Mouse (Mus musculus) kidney, embryonic 14.5 days (tissue): Measurements from ENCODE around the gene Slc35c2. TPM values are rescaled to one million over a fixed set of nuclear protein-coding genes. Genes with fewer than 3 reads are reported as not detected.

Source experiments
- ATAC-seq: fragments of 200-750 bp; cut with Nextera tagmentation; 2 replicates; pipeline ENCODE4 v1.8.0; 2017; ENCODE audit warnings: moderate number of reproducible peaks, mild to moderate bottlenecking, moderate TSS enrichment, moderate library complexity; ENCODE audit not compliant: low FRiP score, low TSS enrichment
- H3K27ac ChIP-seq: fragments of 300-500 bp; sonication (generic); 2 replicates; pipeline ENCODE4 v1.5.1; 2014; ENCODE audit warnings: low read depth, mild to moderate bottlenecking, low read length, moderate library complexity, mixed read lengths
- H3K27me3 ChIP-seq: fragments of 300-500 bp; sonication (generic); 2 replicates; pipeline ENCODE4 v1.6.1; 2014; ENCODE audit warnings: mild to moderate bottlenecking, low read length; ENCODE audit not compliant: control insufficient read depth, insufficient read depth
- H3K36me3 ChIP-seq: fragments of 300-500 bp; sonication (generic); 2 replicates; pipeline ENCODE4 v1.6.1; 2014; ENCODE audit warnings: low read length, mixed read lengths; ENCODE audit not compliant: control insufficient read depth, insufficient read depth
- H3K4me1 ChIP-seq: fragments of 300-500 bp; sonication (generic); 2 replicates; pipeline ENCODE4 v1.6.1; 2014; ENCODE audit warnings: low read length, mixed read lengths; ENCODE audit not compliant: control insufficient read depth, insufficient read depth
- H3K4me2 ChIP-seq: fragments of 300-500 bp; sonication (generic); replicated peaks from 2 replicates; pipeline ENCODE4 v1.6.1; 2014; ENCODE audit warnings: low read depth, mild to moderate bottlenecking, low read length
- H3K4me3 ChIP-seq: fragments of 300-500 bp; sonication (generic); 2 replicates; pipeline ENCODE4 v1.5.1; 2014; ENCODE audit warnings: mild to moderate bottlenecking, low read length
- H3K9ac ChIP-seq: fragments of 300-500 bp; sonication (generic); 2 replicates; pipeline ENCODE4 v1.6.1; 2014; ENCODE audit warnings: low read depth, mild to moderate bottlenecking, low read length, moderate library complexity
- H3K9me3 ChIP-seq: fragments of 300-500 bp; sonication (generic); 2 replicates; pipeline ENCODE4 v1.6.1; 2016; ENCODE audit warnings: low read length; ENCODE audit not compliant: control insufficient read depth
- WGBS: fragments of 180-500 bp; shearing (Covaris S2); extraction: QIAGEN DNeasy Blood & Tissue Kit; methylation state at CpG from one replicate; pipeline ENCODE4 v1.1.7; 2014; 5-methylcytosine and 5-hydroxymethylcytosine counted together
- polyA plus RNA-seq: library from polyadenylated mRNA; unstranded; fragments of >200 nt; fragmentation: Nextera tagmentation; extraction: Ambion mirVana; gene quantifications from 2 replicates; pipeline ENCODE4 v1.2.1, GENCODE M21; 2014

The Slc35c2 gene
- polyA plus RNA-seq, 1 experiment from 2014 or later: 54.1 TPM

- H3K4me1 ChIP-seq: peaks cover 7% of the 10 kb centered on the region; the same call in 1 of the 2 replicates
- no peaks in the 10 kb centered on the region for H3K36me3 ChIP-seq
- peaks cover 67% of the 10 kb centered on the region for H3K27me3 ChIP-seq
- no peak overlapping the region for H3K9ac ChIP-seq
- H3K9me3 ChIP-seq: no peaks in the 10 kb centered on the region
- ATAC-seq: no peak
- no peak overlapping the region for H3K4me3 ChIP-seq
- no peak overlapping the region for H3K4me2 ChIP-seq
- 87% methylated on average over 11 of the region's 11 CpGs for WGBS
- no peak overlapping the region for H3K27ac ChIP-seq
These were observed 58.6 kb downstream of the Slc35c2 start for GRCm38 (mm10) chr2:165229050-165229449.

Other genes with a start within 250 kb of the Slc35c2 start
- 6.4 and 7.3 TPM in 2 replicates for gene Cd40, start 232.2 kb downstream of the Slc35c2 start, polyA plus RNA-seq
- gene 1700025C18Rik, start 197.1 kb downstream of the Slc35c2 start, polyA plus RNA-seq: not detected in 2 replicates
- gene Cdh22, start 53.0 kb downstream of the Slc35c2 start, polyA plus RNA-seq: 0.74 and 1.2 TPM in 2 replicates
- 56.9 and 84.1 TPM in 2 replicates for gene Elmo2, start 38.6 kb upstream of the Slc35c2 start, polyA plus RNA-seq
- gene Zfp663, start 80.9 kb upstream of the Slc35c2 start, polyA plus RNA-seq: 0.67 and 0.88 TPM in 2 replicates
- gene Zfp334, start 100.4 kb upstream of the Slc35c2 start, polyA plus RNA-seq: 7.9 and 13.9 TPM in 2 replicates
- 0.07 and 0.09 TPM in 2 replicates for gene Ocstamp, start 112.5 kb upstream of the Slc35c2 start, polyA plus RNA-seq
- gene Slc13a3, start 185.4 kb upstream of the Slc35c2 start, polyA plus RNA-seq: 0.24 and 0.42 TPM in 2 replicates
- 27.0 and 42.5 TPM in 2 replicates for gene Trp53rka, start 205.5 kb upstream of the Slc35c2 start, polyA plus RNA-seq
- gene Slc2a10, start 215.9 kb upstream of the Slc35c2 start, polyA plus RNA-seq: 3.0 and 6.9 TPM in 2 replicates